Mouse (Mus musculus): ENCODE results near the gene Rabep2. TPM values are rescaled to one million over a fixed set of nuclear protein-coding genes. Genes with fewer than 3 reads are reported as not detected.
"Not testable (repeated sequence)": the region's sequence is repeated elsewhere in the genome, so short reads cannot be mapped to it uniquely, and the experiment has no call there.

The Rabep2 gene
- polyA plus RNA-seq, 1 experiment from 2014 or later: 18.7 TPM

DNA sequence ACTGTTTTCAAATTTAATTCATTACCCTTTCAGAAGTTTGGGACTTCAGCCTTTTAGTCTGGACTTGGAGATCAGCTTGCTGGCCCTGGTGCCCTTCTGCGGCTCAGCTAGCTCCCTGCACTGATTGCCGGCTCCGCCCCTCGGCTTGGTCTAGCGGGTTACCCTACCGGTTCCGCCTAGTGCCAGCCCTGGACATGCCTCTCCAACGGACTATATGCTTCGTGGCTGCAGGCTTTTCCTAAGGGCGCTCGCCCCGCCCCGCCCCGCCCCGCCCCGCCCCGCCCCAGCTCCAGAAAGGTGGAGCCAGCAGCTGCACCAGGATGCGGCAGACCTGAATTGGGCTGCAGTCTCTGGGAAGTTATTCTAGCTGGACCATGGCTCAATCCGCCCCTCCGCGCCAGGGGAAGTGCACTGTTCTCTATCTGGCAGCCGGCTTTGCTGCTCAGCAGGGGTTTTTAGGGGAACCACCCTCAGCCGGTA is 53.9 kb downstream of the Rabep2 start:
- WGBS: under 1% methylated on average over 23 of the region's 23 CpGs
- Histone ChIP-seq H3K4me3 (peak overlapping the region; percentile 30), H3K9ac (peak overlapping the region; percentile 45), H3K36me3 (ENCODE audit: poor library complexity, severe bottlenecking) (no peaks in the 10 kb centered on the region), H3K27me3 (no peaks in the 10 kb centered on the region), H3K4me2 (peak overlapping the region; percentile 59), H3K4me1 (peaks cover 9% of the 10 kb centered on the region), H3K9me3 (replicated peaks) (no peaks in the 10 kb centered on the region), H3K27ac (no peak overlapping the region)
- peak; percentile 26; the same call in 1 of the 2 replicates for ATAC-seq

- H3K4me3 ChIP-seq: peak within 1 kb of the TSS; percentile 71
- under 1% methylated on average over 32 of the region's 32 CpGs for WGBS
- peak within 1 kb of the TSS; percentile 21; the same call in 1 of the 2 replicates for H3K27ac ChIP-seq
- peaks cover 29% of the 10 kb centered on the region for H3K36me3 ChIP-seq (ENCODE audit: poor library complexity, severe bottlenecking)
- peak within 1 kb of the TSS; percentile 98 for H3K4me2 ChIP-seq
- peaks cover 20% of the 10 kb centered on the region for H3K4me1 ChIP-seq
- no peaks in the 10 kb centered on the region for H3K27me3 ChIP-seq
- ATAC-seq: peak; percentile 95
- peak within 1 kb of the TSS; percentile 80 for H3K9ac ChIP-seq
- no peaks in the 10 kb centered on the region for H3K9me3 ChIP-seq (replicated peaks)
Observed at GRCm38 (mm10) chr7:126487052-126487483, 58.5 kb downstream of the Rabep2 start, which contains the start of gene Tufm. Gene Tufm (plus strand): TSS chr7:126487361.

GRCm38 (mm10) chr7:126487617-126488385 is 59.2 kb downstream of the Rabep2 start:
- Histone ChIP-seq H3K36me3 (ENCODE audit: poor library complexity, severe bottlenecking) (peaks cover 36% of the 10 kb centered on the region), H3K4me1 (peaks cover 14% of the 10 kb centered on the region), H3K4me3 (peak overlapping the region; percentile 71), H3K9ac (peak overlapping the region; percentile 80), H3K4me2 (peak overlapping the region; percentile 98)
- 20% methylated on average over 23 of the region's 25 CpGs for WGBS
- not testable (repeated sequence) for H3K9me3 ChIP-seq (replicated peaks); ATAC-seq; H3K27ac ChIP-seq; H3K27me3 ChIP-seq

- H3K4me2 ChIP-seq: no peak overlapping the region
- 92% methylated on average over 1 of the region's 1 CpGs for WGBS
Observed at GRCm38 (mm10) chr7:126491005-126491404, 62.4 kb downstream of the Rabep2 start.

DNA sequence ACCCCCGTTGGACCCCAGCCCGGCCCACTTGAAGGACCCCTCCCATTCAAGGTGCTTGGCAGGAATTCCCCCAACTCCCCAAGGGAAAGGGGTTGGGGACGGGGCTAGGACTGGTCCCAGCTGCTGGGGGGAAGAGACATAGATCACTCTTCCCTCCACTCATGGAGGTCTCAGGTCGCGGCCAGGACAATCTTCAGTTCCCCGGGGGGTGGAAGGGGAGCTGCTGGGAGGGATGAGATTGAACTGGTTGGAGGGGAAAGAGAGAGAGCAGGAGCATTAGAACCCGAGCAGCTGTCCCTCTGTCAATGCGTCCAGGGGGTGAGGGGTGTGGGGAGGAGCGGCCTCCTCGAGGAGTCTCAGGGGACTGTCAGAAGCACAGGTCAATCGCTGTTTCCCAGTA is 63.4 kb downstream of the Rabep2 start:
- Histone ChIP-seq H3K36me3 (ENCODE audit: poor library complexity, severe bottlenecking) (peaks cover 78% of the 10 kb centered on the region), H3K9me3 (replicated peaks) (no peaks in the 10 kb centered on the region), H3K9ac (no peak overlapping the region), H3K4me1 (peaks cover 12% of the 10 kb centered on the region), H3K27ac (no peak overlapping the region), H3K27me3 (no peaks in the 10 kb centered on the region), H3K4me3 (no peak overlapping the region), H3K4me2 (no peak overlapping the region)
- ATAC-seq: no peak
- 61% methylated on average over 11 of the region's 11 CpGs for WGBS

More at GRCm38 (mm10) chr7:126491005-126491404, 62.4 kb downstream of the Rabep2 start:
- Histone ChIP-seq H3K4me3 (no peak overlapping the region), H3K9ac (no peak overlapping the region), H3K27me3 (no peaks in the 10 kb centered on the region), H3K9me3 (replicated peaks) (no peaks in the 10 kb centered on the region), H3K27ac (no peak overlapping the region), H3K36me3 (ENCODE audit: poor library complexity, severe bottlenecking) (peaks cover 68% of the 10 kb centered on the region), H3K4me1 (peaks cover 14% of the 10 kb centered on the region)
- ATAC-seq: no peak

DNA sequence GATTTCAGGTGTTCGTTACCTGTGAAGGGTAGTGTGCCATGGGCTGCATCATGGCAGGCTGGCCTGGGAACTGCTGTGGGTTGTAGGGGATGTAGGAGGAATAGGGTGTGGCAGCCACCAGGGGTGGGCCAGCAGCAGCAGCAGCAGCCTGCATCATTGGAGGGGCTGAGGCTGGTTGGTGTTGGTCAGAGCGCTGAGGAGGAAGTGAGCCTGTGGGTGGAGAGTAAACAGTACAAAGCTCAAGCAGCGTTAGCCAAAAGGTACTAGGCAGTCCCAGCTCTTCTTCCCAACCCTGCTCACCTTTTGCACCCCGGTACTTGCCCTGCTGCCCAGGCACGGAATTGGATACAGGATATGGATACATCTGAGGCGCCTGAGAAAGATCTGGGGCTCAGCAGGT is 65.6 kb downstream of the Rabep2 start:
- Histone ChIP-seq H3K4me2 (no peak overlapping the region), H3K4me1 (no peaks in the 10 kb centered on the region), H3K27ac (no peak overlapping the region), H3K9ac (no peak overlapping the region), H3K9me3 (replicated peaks) (no peaks in the 10 kb centered on the region), H3K4me3 (no peak overlapping the region), H3K36me3 (ENCODE audit: poor library complexity, severe bottlenecking) (peaks cover 97% of the 10 kb centered on the region), H3K27me3 (no peaks in the 10 kb centered on the region)
- WGBS: 94% methylated on average over 6 of the region's 6 CpGs
- ATAC-seq: no peak

GRCm38 (mm10) chr7:126496475-126496874 is 67.9 kb downstream of the Rabep2 start:
- peaks cover 97% of the 10 kb centered on the region for H3K36me3 ChIP-seq (ENCODE audit: poor library complexity, severe bottlenecking)

GRCm38 (mm10) chr7:126497966-126498365 is 69.4 kb downstream of the Rabep2 start:
- Histone ChIP-seq H3K27ac (no peak overlapping the region), H3K9me3 (replicated peaks) (no peaks in the 10 kb centered on the region), H3K27me3 (no peaks in the 10 kb centered on the region), H3K4me2 (no peak overlapping the region), H3K4me3 (no peak overlapping the region), H3K9ac (no peak overlapping the region), H3K36me3 (ENCODE audit: poor library complexity, severe bottlenecking) (peaks cover 83% of the 10 kb centered on the region), H3K4me1 (peaks cover 11% of the 10 kb centered on the region)
- no peak for ATAC-seq
- WGBS: 89% methylated on average over 12 of the region's 12 CpGs

More at GRCm38 (mm10) chr7:126496475-126496874, 67.9 kb downstream of the Rabep2 start:
- no peak overlapping the region for H3K4me2 ChIP-seq
- no peak overlapping the region for H3K4me3 ChIP-seq
- no peak overlapping the region for H3K27ac ChIP-seq
- H3K9ac ChIP-seq: no peak overlapping the region
- no peaks in the 10 kb centered on the region for H3K9me3 ChIP-seq (replicated peaks)
- WGBS: 85% methylated on average over 5 of the region's 5 CpGs
- ATAC-seq: no peak
- no peaks in the 10 kb centered on the region for H3K27me3 ChIP-seq
- H3K4me1 ChIP-seq: peaks cover 9% of the 10 kb centered on the region

Other genes with a start within 250 kb of the Rabep2 start
- 47.7 and 54.6 TPM in 2 replicates for gene Xpo6, start 228.3 kb upstream of the Rabep2 start, polyA plus RNA-seq (2015; fragmentation: Nextera tagmentation; extraction: Ambion mirVana)
- gene Sbk1, start 156.1 kb upstream of the Rabep2 start, polyA plus RNA-seq (2015; fragmentation: Nextera tagmentation; extraction: Ambion mirVana): 212 and 215 TPM in 2 replicates
- 1.0 and 1.9 TPM in 2 replicates for gene Lat, start 59.2 kb upstream of the Rabep2 start, polyA plus RNA-seq (2015; fragmentation: Nextera tagmentation; extraction: Ambion mirVana)
- 58.6 and 69.2 TPM in 2 replicates for gene Spns1, start 51.3 kb upstream of the Rabep2 start, polyA plus RNA-seq (2015; fragmentation: Nextera tagmentation; extraction: Ambion mirVana)
- gene Nfatc2ip, start 32.0 kb upstream of the Rabep2 start, polyA plus RNA-seq (2015; fragmentation: Nextera tagmentation; extraction: Ambion mirVana): 3.0 and 4.5 TPM in 2 replicates
- gene Cd19, start 13.9 kb upstream of the Rabep2 start, polyA plus RNA-seq (2015; fragmentation: Nextera tagmentation; extraction: Ambion mirVana): not detected in 2 replicates
- 0.19 and 0.32 TPM in 2 replicates for gene Atp2a1, start 34.3 kb downstream of the Rabep2 start, polyA plus RNA-seq (2015; fragmentation: Nextera tagmentation; extraction: Ambion mirVana)
- gene Sh2b1, start 46.7 kb downstream of the Rabep2 start, polyA plus RNA-seq (2015; fragmentation: Nextera tagmentation; extraction: Ambion mirVana): 55.8 and 61.6 TPM in 2 replicates
- 114 and 123 TPM in 2 replicates for gene Tufm, start 58.6 kb downstream of the Rabep2 start, polyA plus RNA-seq (2015; fragmentation: Nextera tagmentation; extraction: Ambion mirVana)
- gene Atxn2l, start 74.7 kb downstream of the Rabep2 start, polyA plus RNA-seq (2015; fragmentation: Nextera tagmentation; extraction: Ambion mirVana): 52.4 and 60.0 TPM in 2 replicates
- gene Eif3c, start 137.7 kb downstream of the Rabep2 start, polyA plus RNA-seq (2015; fragmentation: Nextera tagmentation; extraction: Ambion mirVana): 209 and 212 TPM in 2 replicates
- 0.38 and 0.46 TPM in 2 replicates for gene Apobr, start 156.2 kb downstream of the Rabep2 start, polyA plus RNA-seq (2015; fragmentation: Nextera tagmentation; extraction: Ambion mirVana)
- 26.3 and 30.8 TPM in 2 replicates for gene Cln3, start 157.1 kb downstream of the Rabep2 start, polyA plus RNA-seq (2015; fragmentation: Nextera tagmentation; extraction: Ambion mirVana)
- not detected in 2 replicates for gene Il27, start 166.2 kb downstream of the Rabep2 start, polyA plus RNA-seq (2015; fragmentation: Nextera tagmentation; extraction: Ambion mirVana)
- gene Nupr1, start 202.1 kb downstream of the Rabep2 start, polyA plus RNA-seq (2015; fragmentation: Nextera tagmentation; extraction: Ambion mirVana): 2.1 and 2.5 TPM in 2 replicates
- gene Sgf29, start 220.6 kb downstream of the Rabep2 start, polyA plus RNA-seq (2015; fragmentation: Nextera tagmentation; extraction: Ambion mirVana): 57.3 and 64.6 TPM in 2 replicates
- gene Sult1a1, start 247.7 kb downstream of the Rabep2 start, polyA plus RNA-seq (2015; fragmentation: Nextera tagmentation; extraction: Ambion mirVana): 0.46 and 0.68 TPM in 2 replicates